Comparison of ENCODE assay signal across 8 mouse cellular contexts in the genomic region with DNA sequence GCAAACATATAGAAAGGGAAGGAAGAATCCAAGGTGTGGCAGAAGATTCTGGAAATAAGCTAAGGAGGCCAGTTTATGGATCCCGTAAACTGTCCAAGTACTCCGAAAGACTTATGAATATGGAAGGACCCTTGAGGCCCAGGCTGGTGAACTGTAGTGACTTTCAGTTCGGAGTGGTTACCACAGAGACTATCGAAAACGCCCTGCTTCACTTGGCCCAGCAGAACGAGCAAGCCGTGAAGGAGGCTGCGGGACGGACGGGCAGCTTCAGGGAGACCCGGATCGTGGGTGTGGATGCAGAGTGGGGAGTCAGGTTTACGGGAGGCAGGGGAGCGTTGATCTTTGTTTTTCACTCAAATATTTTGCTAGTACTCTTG. TPM values are rescaled to one million over a fixed set of nuclear protein-coding genes. Genes with fewer than 3 reads are reported as not detected.
DNase-seq lines count a peak whose midpoint lies in the region; ATAC-seq and TF ChIP-seq lines count a peak whose summit lies in the region.

No protein-coding gene starts in this region.

- DNase-seq in cerebellum, adult 9-11 months = peak; percentile 38
- peak; percentile 34 for DNase-seq in thymus, postnatal 4 days
- DNase-seq in thymus, postnatal 0 days (ENCODE audit: low spot score) = no peak
- no peak for DNase-seq in liver, embryonic 14.5 days (ENCODE audit: low read depth in 3 of 3, low spot score in 3 of 3)
- DNase-seq in layer of hippocampus, postnatal 10 days (ENCODE audit: low spot score in 2 of 2) = no peak
- no peak for DNase-seq in yolk sac, embryonic 10.5 days (ENCODE audit: low spot score)
- no peak for DNase-seq in gastrocnemius, postnatal 4 days (ENCODE audit: low spot score in 2 of 2)

- peaks cover 10 to 19% of the 10 kb centered on the region in 2 experiments for H3K4me1 ChIP-seq in liver, embryonic 14.5 days (replicated peaks; ENCODE audit: control insufficient read depth in 2 of 2, insufficient read depth in 2 of 2, low read length in 1 of 2)

- TF ChIP-seq EP300 in liver, embryonic 14.5 days (IDR thresholded peaks at IDR 0.05; ENCODE audit: low read depth) = no peak

- H3K4me3 ChIP-seq in liver, embryonic 14.5 days (ENCODE audit: insufficient read depth in 1 of 2, low read depth in 2 of 2, low read length in 2 of 2) = peak overlapping the region; percentile 87 to 96

- TF ChIP-seq CTCF in liver, embryonic 14.5 days (IDR thresholded peaks at IDR 0.05; ENCODE audit: low read depth) = no peak

- H3K36me3 ChIP-seq in liver, embryonic 14.5 days (replicated peaks; ENCODE audit: control insufficient read depth, insufficient read depth, low read depth) = no peaks in the 10 kb centered on the region; the same call in 1 of the 2 replicates

- H3K4me2 ChIP-seq in liver, embryonic 14.5 days (ENCODE audit: low read depth) = peak overlapping the region; percentile 93

- H3K27ac ChIP-seq in liver, embryonic 14.5 days = no peak overlapping the region

- no peaks in the 10 kb centered on the region for H3K9me3 ChIP-seq in liver, embryonic 14.5 days (ENCODE audit: control insufficient read depth, low read length)

- H3K27me3 ChIP-seq in liver, embryonic 14.5 days (ENCODE audit: control insufficient read depth, insufficient read depth, low read length) = no peaks in the 10 kb centered on the region; the same call in 1 of the 2 replicates

- H3K9ac ChIP-seq in liver, embryonic 14.5 days (replicated peaks) = peak overlapping the region; percentile 82

- ATAC-seq in cerebellum, adult (ENCODE audit: insufficient number of reproducible peaks, low FRiP score, low TSS enrichment) = no peak
- peak; percentile 50; the same call in 1 of the 2 replicates for ATAC-seq in liver, embryonic 14.5 days (ENCODE audit: insufficient read depth)

- WGBS in liver, embryonic 14.5 days (ENCODE audit: insufficient replicate concordance) = 61% methylated on average over 14 of the region's 14 CpGs

RNA-seq across cellular contexts. Expression of a gene that starts 0.3 kb away (rescaled TPM):
- polyA plus RNA-seq in thymus, postnatal 0 days (2015; fragmentation: Nextera tagmentation; extraction: Ambion mirVana) = 164 and 179 TPM in 2 replicates
- polyA plus RNA-seq in liver, embryonic 14.5 days (2012; rRNA removed) = 58.7 and 84.8 TPM in 2 replicates
- polyA plus RNA-seq in liver, embryonic 14.5 days (2014; fragmentation: Nextera tagmentation; extraction: Ambion mirVana) = 109 and 122 TPM in 2 replicates
- total RNA-seq in layer of hippocampus, postnatal 10 days (2021) = 10 to 100 TPM; 92.7 to 93.1 TPM
- total RNA-seq in gastrocnemius, postnatal 4 days (2021) = 10 to 100 TPM; 59.8 to 71.2 TPM

RNA-seq across cellular contexts. Expression of a gene that starts 0.4 kb away (rescaled TPM):
- polyA plus RNA-seq in thymus, postnatal 0 days (2015; fragmentation: Nextera tagmentation; extraction: Ambion mirVana) = 1.3 and 1.9 TPM in 2 replicates
- polyA plus RNA-seq in liver, embryonic 14.5 days (2012; rRNA removed) = 0.44 and 0.68 TPM in 2 replicates
- polyA plus RNA-seq in liver, embryonic 14.5 days (2014; fragmentation: Nextera tagmentation; extraction: Ambion mirVana) = 0.44 and 0.72 TPM in 2 replicates
- under 1 TPM; 0.37 to 0.56 TPM for total RNA-seq in layer of hippocampus, postnatal 10 days (2021)
- under 1 TPM; 0.32 to 0.39 TPM for total RNA-seq in gastrocnemius, postnatal 4 days (2021)

RNA-seq across cellular contexts. Expression of a gene that starts 18.8 kb away (rescaled TPM):
- 1.4 and 2.1 TPM in 2 replicates for polyA plus RNA-seq in thymus, postnatal 0 days (2015; fragmentation: Nextera tagmentation; extraction: Ambion mirVana)
- 5.3 and 5.4 TPM in 2 replicates for polyA plus RNA-seq in liver, embryonic 14.5 days (2012; rRNA removed)
- polyA plus RNA-seq in liver, embryonic 14.5 days (2014; fragmentation: Nextera tagmentation; extraction: Ambion mirVana) = 6.4 and 6.9 TPM in 2 replicates
- total RNA-seq in layer of hippocampus, postnatal 10 days (2021) = 1 to 10 TPM; 3.4 to 4.5 TPM
- total RNA-seq in gastrocnemius, postnatal 4 days (2021) = 1 to 10 TPM in 1 of 2 experiments, under 1 TPM in 1; 0.83 to 1.7 TPM

RNA-seq across cellular contexts. Expression of a gene that starts 22.9 kb away (rescaled TPM):
- polyA plus RNA-seq in thymus, postnatal 0 days (2015; fragmentation: Nextera tagmentation; extraction: Ambion mirVana) = 182 and 191 TPM in 2 replicates
- polyA plus RNA-seq in liver, embryonic 14.5 days (2012; rRNA removed) = 22.7 and 60.5 TPM in 2 replicates
- 86.2 and 93.6 TPM in 2 replicates for polyA plus RNA-seq in liver, embryonic 14.5 days (2014; fragmentation: Nextera tagmentation; extraction: Ambion mirVana)
- total RNA-seq in layer of hippocampus, postnatal 10 days (2021) = 100 to 1,000 TPM; 173 to 195 TPM
- total RNA-seq in gastrocnemius, postnatal 4 days (2021) = 10 to 100 TPM; 82.5 to 86.9 TPM

RNA-seq across cellular contexts. Expression of a gene that starts 25.7 kb away (rescaled TPM):
- 132 and 149 TPM in 2 replicates for polyA plus RNA-seq in thymus, postnatal 0 days (2015; fragmentation: Nextera tagmentation; extraction: Ambion mirVana)
- 35.1 and 36.3 TPM in 2 replicates for polyA plus RNA-seq in liver, embryonic 14.5 days (2012; rRNA removed)
- polyA plus RNA-seq in liver, embryonic 14.5 days (2014; fragmentation: Nextera tagmentation; extraction: Ambion mirVana) = 88.6 and 90.0 TPM in 2 replicates
- total RNA-seq in layer of hippocampus, postnatal 10 days (2021) = 10 to 100 TPM; 78.4 to 81.9 TPM
- 10 to 100 TPM; 48.6 to 48.8 TPM for total RNA-seq in gastrocnemius, postnatal 4 days (2021)

Comparison
In these comparisons a context has a peak if more than half of its experiments do, and no peak if none do; other contexts are left out.
1. DNase-seq: peak in cerebellum, adult 9-11 months (single experiment) and thymus, postnatal 4 days (single experiment); none in thymus, postnatal 0 days (single experiment), liver, embryonic 14.5 days (0 of 3), layer of hippocampus, postnatal 10 days (0 of 2), yolk sac, embryonic 10.5 days (single experiment) and gastrocnemius, postnatal 4 days (0 of 2).